Mouse (Mus musculus) testis, adult 2 months (tissue): ENCODE results near the gene Bcar3.

Source experiments
- CTCF ChIP-seq: fragments of 200-500 bp; IDR thresholded peaks from 2 replicates; pipeline ENCODE4 v1.5.1; 2012; ENCODE audit warnings: low read depth, mild to moderate bottlenecking, inconsistent platforms, low read length, moderate library complexity; ENCODE audit not compliant: control insufficient read depth, insufficient read depth, insufficient replicate concordance
- POLR2A ChIP-seq: fragments of 200-500 bp; IDR thresholded peaks from 2 replicates; pipeline ENCODE4 v1.6.1; 2012; ENCODE audit warnings: low read depth, mild to moderate bottlenecking, inconsistent platforms, low read length, moderate library complexity; ENCODE audit not compliant: control insufficient read depth

DNA sequence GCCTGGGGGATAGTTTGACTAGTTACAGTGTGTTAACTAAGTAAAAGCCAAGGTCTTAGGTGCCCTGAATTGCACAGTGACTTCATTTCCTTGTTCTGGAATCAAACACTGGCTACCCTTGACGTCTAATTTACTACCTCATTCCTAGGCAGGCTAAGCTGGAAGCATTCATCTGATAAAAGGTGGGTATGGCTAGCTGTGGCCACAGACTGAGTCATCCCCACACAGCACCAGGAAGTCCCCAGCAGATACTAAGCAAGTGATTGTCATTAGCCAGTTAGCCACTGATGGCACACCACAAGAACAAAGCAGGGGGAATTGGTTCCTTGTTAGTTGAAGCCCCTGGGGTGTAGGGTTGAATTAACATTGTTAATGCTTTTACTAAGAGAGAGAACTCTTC is 227.4 kb downstream of the Bcar3 start:
- TF ChIP-seq CTCF (no peak), POLR2A (no peak)
